Mouse (Mus musculus): ENCODE data around the gene Rnf145. TPM values are rescaled to one million over a fixed set of nuclear protein-coding genes. Genes with fewer than 3 reads are reported as not detected.

Rnf145 gene
- polyA plus RNA-seq, 1 experiment from 2014 or later = 61.4 TPM

GRCm38 (mm10) chr11:44522594-44522993, 3.8 kb downstream of the Rnf145 start:
- peaks cover 15% of the 10 kb centered on the region; the same call in 1 of the 2 replicates for H3K4me1 ChIP-seq (replicated peaks; ENCODE audit: insufficient read depth, low read length)
- TF ChIP-seq CTCF (IDR thresholded peaks at IDR 0.05; ENCODE audit: low read depth) = no peak
- no peaks in the 10 kb centered on the region for H3K9me3 ChIP-seq (replicated peaks; ENCODE audit: low read length)
- WGBS = 82% methylated on average over 5 of the region's 5 CpGs
- peaks cover 9% of the 10 kb centered on the region; the same call in 1 of the 2 replicates for H3K36me3 ChIP-seq (ENCODE audit: insufficient read depth, low read length)
- H3K4me2 ChIP-seq (ENCODE audit: low read length) = no peak overlapping the region
- no peak for ATAC-seq (replicated peaks; ENCODE audit: low FRiP score, low read depth)
- H3K4me3 ChIP-seq (replicated peaks; ENCODE audit: low read depth, low read length) = no peak overlapping the region
- no peak for DNase-seq (ENCODE audit: low spot score)
- no peak overlapping the region for H3K27ac ChIP-seq
- H3K9ac ChIP-seq (ENCODE audit: low read depth, low read length) = no peak overlapping the region
- H3K27me3 ChIP-seq (ENCODE audit: insufficient read depth, low read length) = no peaks in the 10 kb centered on the region

- 80% methylated on average over 4 of the region's 4 CpGs for WGBS
- no peak overlapping the region for H3K4me3 ChIP-seq (replicated peaks; ENCODE audit: low read depth, low read length)
- H3K36me3 ChIP-seq (ENCODE audit: insufficient read depth, low read length) = peaks cover 9% of the 10 kb centered on the region; the same call in 1 of the 2 replicates
- H3K9ac ChIP-seq (ENCODE audit: low read depth, low read length) = no peak overlapping the region
- DNase-seq (ENCODE audit: low spot score) (no peak), ATAC-seq (replicated peaks; ENCODE audit: low FRiP score, low read depth) (no peak)
- no peaks in the 10 kb centered on the region for H3K27me3 ChIP-seq (ENCODE audit: insufficient read depth, low read length)
- H3K9me3 ChIP-seq (replicated peaks; ENCODE audit: low read length) = no peaks in the 10 kb centered on the region
- no peak overlapping the region for H3K4me2 ChIP-seq (ENCODE audit: low read length)
- no peak overlapping the region for H3K27ac ChIP-seq
- H3K4me1 ChIP-seq (replicated peaks; ENCODE audit: insufficient read depth, low read length) = 0 out of 2 replicates have a peak, but pooled peaks cover 6% of the 10 kb centered on the region
- TF ChIP-seq CTCF (IDR thresholded peaks at IDR 0.05; ENCODE audit: low read depth) = peak; percentile 29; the same call in 1 of the 2 replicates
These were observed 7.0 kb downstream of the Rnf145 start for GRCm38 (mm10) chr11:44525765-44526164.

DNA sequence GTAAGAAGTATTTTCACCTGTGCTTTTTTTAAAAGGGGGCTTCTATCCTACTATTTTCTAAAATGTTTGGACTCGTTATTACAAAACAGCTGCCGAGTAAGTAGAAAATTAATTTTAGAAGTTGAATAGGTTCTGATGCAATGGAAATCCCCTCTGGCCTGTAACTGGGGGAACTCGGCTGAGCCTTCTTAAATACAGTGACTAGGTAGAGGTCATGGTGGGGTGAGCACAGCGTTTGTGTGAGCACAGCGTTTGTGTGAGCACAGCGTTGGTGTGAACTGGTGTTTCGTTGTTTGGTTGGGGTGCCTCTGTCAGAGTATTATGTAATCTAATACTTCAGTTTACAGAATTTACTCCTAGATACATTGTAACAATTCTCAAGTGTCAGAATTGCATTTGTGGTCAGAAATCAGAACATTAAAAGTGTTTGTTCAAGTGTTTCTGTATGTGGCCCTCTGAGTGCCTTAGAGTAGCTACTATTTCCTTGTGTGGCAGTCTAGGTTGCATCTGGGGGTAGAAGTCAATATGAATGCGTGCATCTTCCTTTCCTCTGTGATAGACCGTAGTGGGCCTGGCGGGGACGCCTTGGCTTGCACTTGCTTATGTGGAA, 8.0 kb downstream of the Rnf145 start:
- 88% methylated on average over 11 of the region's 11 CpGs for WGBS
- peaks cover 9% of the 10 kb centered on the region; the same call in 1 of the 2 replicates for H3K36me3 ChIP-seq (ENCODE audit: insufficient read depth, low read length)
- no peak for TF ChIP-seq CTCF (IDR thresholded peaks at IDR 0.05; ENCODE audit: low read depth)
- H3K27ac ChIP-seq = no peak overlapping the region
- ATAC-seq (replicated peaks; ENCODE audit: low FRiP score, low read depth) = no peak
- DNase-seq (ENCODE audit: low spot score) = no peak
- H3K27me3 ChIP-seq (ENCODE audit: insufficient read depth, low read length) = no peaks in the 10 kb centered on the region
- H3K4me3 ChIP-seq (replicated peaks; ENCODE audit: low read depth, low read length) = no peak overlapping the region
- H3K4me2 ChIP-seq (ENCODE audit: low read length) = no peak overlapping the region
- 0 out of 2 replicates have a peak, but pooled peaks cover 1% of the 10 kb centered on the region for H3K4me1 ChIP-seq (replicated peaks; ENCODE audit: insufficient read depth, low read length)
- no peaks in the 10 kb centered on the region for H3K9me3 ChIP-seq (replicated peaks; ENCODE audit: low read length)
- H3K9ac ChIP-seq (ENCODE audit: low read depth, low read length) = no peak overlapping the region

- TF ChIP-seq CTCF (IDR thresholded peaks at IDR 0.05; ENCODE audit: low read depth) = no peak
- DNase-seq (ENCODE audit: low spot score) (no peak), ATAC-seq (replicated peaks; ENCODE audit: low FRiP score, low read depth) (no peak)
- Histone ChIP-seq H3K9ac (ENCODE audit: low read depth, low read length) (no peak overlapping the region), H3K36me3 (ENCODE audit: insufficient read depth, low read length) (peaks cover 24% of the 10 kb centered on the region; the same call in 1 of the 2 replicates), H3K4me3 (replicated peaks; ENCODE audit: low read depth, low read length) (no peak overlapping the region), H3K4me1 (replicated peaks; ENCODE audit: insufficient read depth, low read length) (no peaks in the 10 kb centered on the region), H3K9me3 (replicated peaks; ENCODE audit: low read length) (no peaks in the 10 kb centered on the region), H3K4me2 (ENCODE audit: low read length) (no peak overlapping the region), H3K27me3 (ENCODE audit: insufficient read depth, low read length) (no peaks in the 10 kb centered on the region), H3K27ac (no peak overlapping the region)
- WGBS = 93% methylated on average over 14 of the region's 14 CpGs
These were observed 9.9 kb downstream of the Rnf145 start for GRCm38 (mm10) chr11:44528560-44529199.

DNA sequence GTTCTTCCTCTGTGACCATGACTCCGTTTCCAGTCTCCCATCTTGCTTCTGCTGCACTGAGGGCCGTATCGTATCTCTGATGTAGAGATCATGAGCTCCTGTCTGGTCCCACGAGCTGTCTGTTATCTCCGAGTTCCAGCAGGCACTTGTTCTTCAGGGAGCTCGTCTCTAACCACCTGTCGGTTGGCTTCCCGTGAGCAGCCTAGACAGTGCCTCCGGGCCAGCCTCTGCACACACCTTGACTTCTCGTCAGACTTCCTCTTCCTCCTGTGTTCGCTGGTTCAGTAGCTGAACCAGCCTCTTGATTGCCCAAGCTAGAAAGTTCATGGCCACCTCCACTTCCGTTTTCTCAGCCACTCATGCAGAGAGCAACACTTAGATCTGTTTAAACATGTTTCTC, 10.4 kb downstream of the Rnf145 start:
- Histone ChIP-seq H3K9me3 (replicated peaks; ENCODE audit: low read length) (no peaks in the 10 kb centered on the region), H3K27me3 (ENCODE audit: insufficient read depth, low read length) (no peaks in the 10 kb centered on the region), H3K36me3 (ENCODE audit: insufficient read depth, low read length) (peaks cover 24% of the 10 kb centered on the region; the same call in 1 of the 2 replicates), H3K4me1 (replicated peaks; ENCODE audit: insufficient read depth, low read length) (no peaks in the 10 kb centered on the region), H3K9ac (ENCODE audit: low read depth, low read length) (no peak overlapping the region), H3K4me3 (replicated peaks; ENCODE audit: low read depth, low read length) (no peak overlapping the region), H3K27ac (no peak overlapping the region), H3K4me2 (ENCODE audit: low read length) (no peak overlapping the region)
- 79% methylated on average over 12 of the region's 12 CpGs for WGBS
- no peak for ATAC-seq (replicated peaks; ENCODE audit: low FRiP score, low read depth)
- TF ChIP-seq CTCF (IDR thresholded peaks at IDR 0.05; ENCODE audit: low read depth) = no peak
- no peak for DNase-seq (ENCODE audit: low spot score)

DNA sequence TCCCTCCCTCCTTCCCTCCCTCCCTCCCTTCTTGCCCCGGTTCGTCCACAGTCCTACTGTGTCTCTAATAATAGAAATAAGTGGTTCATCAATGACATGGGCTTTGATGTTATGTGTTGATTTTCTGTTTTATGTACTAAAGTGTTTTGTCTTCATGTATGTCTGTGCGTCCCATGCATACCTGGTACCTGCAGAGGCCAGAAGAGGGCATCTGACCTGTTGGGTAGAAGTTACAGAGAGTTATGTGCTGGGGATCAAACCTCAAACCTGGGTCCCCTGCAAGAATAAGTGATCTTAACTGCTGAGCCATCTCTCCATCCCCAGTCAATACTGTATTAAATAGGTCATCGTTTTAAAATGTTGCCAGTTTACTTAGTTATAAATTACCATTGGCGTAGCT, 11.0 kb downstream of the Rnf145 start:
- H3K4me1 ChIP-seq (replicated peaks; ENCODE audit: insufficient read depth, low read length) = no peaks in the 10 kb centered on the region
- H3K27me3 ChIP-seq (ENCODE audit: insufficient read depth, low read length) = no peaks in the 10 kb centered on the region
- ATAC-seq (replicated peaks; ENCODE audit: low FRiP score, low read depth) (no peak), DNase-seq (ENCODE audit: low spot score) (no peak)
- no peak overlapping the region for H3K4me2 ChIP-seq (ENCODE audit: low read length)
- H3K9ac ChIP-seq (ENCODE audit: low read depth, low read length) = no peak overlapping the region
- peaks cover 24% of the 10 kb centered on the region; the same call in 1 of the 2 replicates for H3K36me3 ChIP-seq (ENCODE audit: insufficient read depth, low read length)
- H3K9me3 ChIP-seq (replicated peaks; ENCODE audit: low read length) = no peaks in the 10 kb centered on the region
- H3K27ac ChIP-seq = no peak overlapping the region
- H3K4me3 ChIP-seq (replicated peaks; ENCODE audit: low read depth, low read length) = no peak overlapping the region
- 89% methylated on average over 5 of the region's 5 CpGs for WGBS
- TF ChIP-seq CTCF (IDR thresholded peaks at IDR 0.05; ENCODE audit: low read depth) = no peak
